Mouse (Mus musculus) gastrocnemius, postnatal 36 days (tissue): ENCODE results near the gene Smc5. TPM values are rescaled to one million over a fixed set of nuclear protein-coding genes. Genes with fewer than 3 reads are reported as not detected.
A peak's percentile ranks its signal among the peaks of the same experiment; 100 is the strongest.

ENCODE experiments used
- DNase-seq, 2 experiments: peaks; one replicate each; pipeline ENCODE4 v3.0.0; 2022
- intact Hi-C: fragments of 180-260 bp; cut with DNase I; formaldehyde crosslinking; loops from one replicate; pipeline ENCODE4 v1.15.1; 2025
- long read RNA-seq, 2 experiments: library from polyadenylated mRNA; stranded (forward); transcript quantifications; one replicate each; pipeline ENCODE4 v2.0.0; 2021
- total RNA-seq, 2 experiments: library from RNA; stranded (reverse); gene quantifications; 2 replicates each; pipeline ENCODE4 v1.2.3; 2021

Smc5 gene
- total RNA-seq: 10 to 100 TPM; 13.4 to 14.0 TPM
- long read RNA-seq, experiment 1, full-length matches to known transcripts: 3 of 27 reads
- long read RNA-seq, experiment 1, partial matches to known transcripts: 18 of 27 reads
- long read RNA-seq, experiment 1, other reads (novel, unspliced or antisense): 6 of 27 reads
- long read RNA-seq, experiment 2, full-length matches to known transcripts: 4 of 14 reads
- long read RNA-seq, experiment 2, partial matches to known transcripts: 9 of 14 reads
- long read RNA-seq, experiment 2, other reads (novel, unspliced or antisense): 1 of 14 reads

DNA sequence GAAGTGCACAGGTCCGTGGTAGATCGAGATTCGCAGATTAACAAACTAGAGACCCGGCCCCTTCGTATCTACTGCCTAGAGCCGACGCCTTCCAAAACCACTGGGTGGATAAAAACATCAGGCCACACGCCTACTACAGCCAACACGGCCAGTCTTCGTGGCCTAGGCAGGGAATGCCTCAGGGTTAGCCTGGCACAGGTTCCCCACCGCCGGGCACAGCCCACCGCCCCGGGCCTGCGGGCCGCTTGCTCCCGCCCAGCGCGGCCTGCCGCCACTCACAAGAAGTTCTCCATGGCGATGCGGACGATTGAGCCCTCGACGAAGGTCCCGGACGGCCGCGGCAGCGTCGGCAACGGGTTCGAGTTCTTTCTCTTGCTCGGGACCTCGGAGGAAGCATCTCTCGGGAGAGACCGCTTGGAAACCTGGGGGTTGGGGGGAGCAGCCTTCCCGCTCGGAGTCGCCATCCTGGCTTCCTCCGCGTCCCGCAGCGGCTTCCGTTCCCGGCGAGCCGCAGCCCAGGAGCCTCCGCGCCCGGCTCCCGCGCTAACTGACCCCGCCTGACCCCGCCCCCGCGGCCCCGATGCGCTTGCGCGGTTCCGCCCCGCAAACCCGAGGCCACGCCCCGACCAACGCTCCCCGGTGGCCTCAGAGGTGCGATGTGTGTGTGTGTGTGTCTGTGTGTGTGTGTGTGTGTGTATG, at the start of gene Smc5:
Gene Smc5 (minus strand): TSS at position 543 of the 699 bp plus-strand sequence.
- intact Hi-C loops: no loop called here
- DNase-seq: peak; percentile 88 to 91

DNA sequence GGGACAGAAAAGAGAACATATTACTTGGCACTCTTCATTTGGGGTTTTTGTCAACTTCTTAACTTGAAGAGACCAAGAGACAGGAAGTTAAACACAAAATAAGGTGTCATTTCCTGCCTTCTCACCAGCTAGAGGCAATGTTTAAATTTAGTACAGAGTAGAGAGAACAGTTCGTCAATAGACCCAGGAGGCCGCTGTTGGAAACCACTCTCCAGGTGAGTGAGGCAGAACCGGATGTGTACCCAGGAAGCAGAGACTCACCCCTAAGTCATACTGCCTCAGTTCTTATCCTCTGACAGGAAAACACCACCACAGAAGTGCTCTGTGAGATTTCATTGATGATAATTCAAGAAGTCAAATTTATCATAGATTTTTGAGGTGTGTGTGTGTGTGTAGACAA, 49.4 kb upstream of the Smc5 start:
- DNase-seq: no peak
- intact Hi-C loops: no loop called here

DNA sequence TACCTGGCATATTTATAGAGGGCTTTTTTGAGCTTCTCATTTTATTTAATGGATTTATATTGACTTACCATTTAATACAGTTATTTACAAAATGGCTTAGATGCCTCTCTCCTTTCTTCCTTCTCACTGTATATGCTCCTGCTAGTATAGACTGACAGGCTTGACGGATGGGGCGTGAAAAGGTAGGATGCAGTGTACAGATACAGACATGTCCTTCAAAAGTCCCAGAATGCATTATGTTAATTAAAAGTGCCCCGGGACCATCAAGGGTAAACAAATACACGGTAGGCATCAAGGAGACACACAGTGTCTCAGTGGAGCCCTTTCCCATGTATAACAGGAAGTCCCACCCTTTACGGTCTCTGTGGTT, 44.3 kb upstream of the Smc5 start:
- no peak for DNase-seq
- intact Hi-C loops: no loop called here

DNA sequence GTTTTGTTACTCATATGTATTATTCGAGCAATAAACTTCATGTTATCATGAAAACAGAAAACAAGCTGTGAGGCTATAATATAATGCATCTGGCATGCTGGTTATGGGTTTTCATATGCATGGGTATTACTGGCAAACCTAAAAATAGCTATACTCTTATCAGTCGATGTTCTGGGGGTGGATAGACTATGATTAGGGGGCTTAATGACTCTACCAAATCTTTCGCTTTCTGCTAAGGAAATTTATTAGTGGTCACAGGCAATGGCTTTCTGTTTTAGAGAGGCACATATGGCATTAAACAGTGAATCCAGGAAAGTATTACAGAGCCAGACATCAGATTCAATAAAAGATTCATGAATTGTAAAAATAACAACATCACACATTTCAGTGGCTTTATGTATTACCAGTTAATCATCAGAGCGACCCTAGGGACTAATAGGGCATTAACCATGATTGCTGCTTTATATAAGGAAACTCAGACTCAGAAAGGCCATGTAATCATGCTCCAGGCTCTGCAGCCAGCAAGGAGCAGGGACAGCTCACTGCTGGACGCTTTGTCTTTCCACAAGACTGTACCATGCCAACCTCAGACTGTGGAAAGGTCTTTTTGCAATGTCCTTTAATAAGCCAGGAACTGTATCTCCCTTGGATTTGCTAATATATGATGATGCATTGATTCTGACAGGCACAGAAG, 43.7 kb upstream of the Smc5 start:
- intact Hi-C loops: no loop called here
- DNase-seq: no peak

DNA sequence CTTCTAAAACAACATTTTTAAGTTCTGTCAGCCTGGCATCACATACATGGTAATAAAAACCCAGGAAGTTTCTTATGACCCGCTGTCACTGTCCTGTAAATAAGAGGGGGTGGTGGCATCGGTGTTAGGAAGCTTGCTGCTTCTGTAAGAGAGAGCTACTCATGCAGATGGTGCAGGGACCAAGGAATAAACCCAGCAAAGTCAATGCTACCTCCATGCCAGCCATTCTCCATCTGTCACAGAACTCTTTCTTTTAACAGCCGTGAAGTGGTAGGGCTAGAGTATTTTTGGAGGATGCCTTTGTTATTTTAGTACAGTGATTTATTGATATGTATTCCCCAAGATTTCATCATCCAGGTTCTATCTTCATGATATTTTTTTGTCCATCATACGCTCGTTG, 43.2 kb upstream of the Smc5 start:
- intact Hi-C loops: no loop called here
- DNase-seq: no peak

DNA sequence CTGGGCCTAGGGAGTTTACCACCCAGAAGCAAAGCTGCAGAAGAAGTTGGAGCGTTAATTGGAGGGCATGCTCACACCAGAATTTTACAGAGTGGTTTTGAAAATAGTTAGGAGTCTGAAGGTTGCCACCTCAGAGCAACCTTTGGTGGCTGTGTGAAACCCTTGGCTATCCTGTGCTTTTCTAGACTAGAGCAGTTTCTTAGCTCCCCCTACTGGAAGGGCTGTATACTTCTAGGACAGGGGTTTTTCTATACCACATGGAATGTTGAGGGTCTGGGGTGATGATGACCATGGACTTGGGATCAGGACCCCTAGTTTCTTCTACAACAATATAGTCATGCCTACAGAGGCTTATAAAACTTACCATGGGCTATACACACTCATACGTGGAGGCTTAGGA, 36.3 kb upstream of the Smc5 start:
- intact Hi-C loops: loop anchor here (10.0 kb wide), 1 partner anchor 395 kb away; no protein-coding TSS in a partner anchor

DNA sequence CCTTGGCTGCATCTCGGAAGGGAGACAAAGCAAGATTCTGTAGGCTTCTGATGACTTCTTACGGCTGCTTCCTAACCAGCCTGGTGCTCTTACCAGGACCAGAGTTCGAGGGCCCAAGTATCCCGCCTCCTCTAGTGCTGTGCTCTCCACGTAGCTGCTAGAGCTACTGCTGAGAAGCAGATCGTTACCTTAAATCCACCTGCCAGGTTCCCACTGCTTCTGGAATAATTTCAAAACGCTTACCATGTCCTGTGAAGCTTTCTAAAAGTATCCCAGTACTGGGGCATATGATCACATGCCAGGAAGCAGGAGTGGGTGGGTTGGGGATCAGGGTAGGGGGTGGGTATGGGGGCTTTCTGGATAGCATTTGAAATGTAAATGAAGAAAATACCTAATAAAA, 33.0 kb upstream of the Smc5 start:
- intact Hi-C loops: loop anchor here (10.0 kb wide), 1 partner anchor 392 kb away; no protein-coding TSS in a partner anchor

More for the DNA sequence above, 36.3 kb upstream of the Smc5 start:
- no peak for DNase-seq

DNA sequence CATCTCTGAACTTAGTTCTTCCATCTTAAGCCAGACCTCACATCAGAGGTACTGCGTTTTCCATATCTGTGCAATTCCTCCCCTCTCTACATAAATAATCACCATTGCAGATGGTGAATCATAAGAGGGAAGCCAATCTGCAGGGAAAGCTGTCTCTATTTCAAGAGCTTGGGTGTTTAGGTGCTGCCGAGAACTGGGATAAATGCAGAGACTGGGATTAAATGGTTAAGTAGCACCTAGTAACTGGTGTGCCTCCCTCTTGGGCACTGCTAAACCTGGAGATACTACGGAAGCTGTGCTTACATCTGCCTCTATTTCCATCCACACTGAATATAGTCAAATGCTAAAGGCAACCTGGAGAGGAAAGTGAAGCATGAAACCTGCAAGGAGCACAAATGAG, 26.3 kb upstream of the Smc5 start:
- intact Hi-C loops: loop anchor here (10.0 kb wide), 1 partner anchor 385 kb away; no protein-coding TSS in a partner anchor
- DNase-seq: no peak

More for the DNA sequence above, 33.0 kb upstream of the Smc5 start:
- DNase-seq: no peak

DNA sequence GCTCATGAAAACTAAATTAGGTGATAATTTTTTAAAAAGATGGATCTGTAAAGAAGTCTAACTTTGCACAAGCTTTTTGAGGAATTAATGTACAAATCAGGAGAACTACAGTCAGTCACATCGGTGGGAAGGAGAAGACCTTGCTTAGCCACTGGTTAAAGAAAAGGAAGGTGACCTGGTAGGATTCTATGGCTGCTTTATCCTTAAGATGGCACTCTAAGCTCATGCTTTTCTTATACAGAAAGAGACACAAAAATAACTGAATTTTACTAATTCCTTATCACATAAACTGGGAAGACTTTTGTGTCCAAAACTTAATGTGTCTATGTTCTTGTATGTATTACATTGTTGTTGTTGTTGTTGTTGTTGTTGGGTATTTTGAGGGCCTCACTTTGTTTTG, 25.2 kb upstream of the Smc5 start:
- intact Hi-C loops: no loop called here
- DNase-seq: no peak

DNA sequence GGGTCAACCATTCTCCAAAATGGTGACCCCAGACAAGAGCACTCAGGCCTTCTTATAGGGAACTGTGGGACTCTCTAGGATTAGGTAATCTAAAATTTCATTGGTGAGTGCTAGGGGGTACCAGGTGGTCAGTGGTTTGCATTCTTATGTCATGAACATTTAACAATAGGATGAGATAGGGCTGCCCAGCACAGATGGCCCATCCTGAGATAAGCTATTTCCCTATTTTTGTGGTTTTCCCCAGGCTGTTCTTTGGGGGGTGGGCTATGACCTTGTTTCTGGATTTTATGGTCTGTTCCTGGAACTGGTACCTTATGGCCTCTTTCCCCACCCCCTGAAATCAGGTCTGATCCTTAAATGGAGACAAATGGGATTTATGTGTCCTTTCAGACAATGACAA, 23.5 kb upstream of the Smc5 start:
- intact Hi-C loops: no loop called here
- no peak for DNase-seq

DNA sequence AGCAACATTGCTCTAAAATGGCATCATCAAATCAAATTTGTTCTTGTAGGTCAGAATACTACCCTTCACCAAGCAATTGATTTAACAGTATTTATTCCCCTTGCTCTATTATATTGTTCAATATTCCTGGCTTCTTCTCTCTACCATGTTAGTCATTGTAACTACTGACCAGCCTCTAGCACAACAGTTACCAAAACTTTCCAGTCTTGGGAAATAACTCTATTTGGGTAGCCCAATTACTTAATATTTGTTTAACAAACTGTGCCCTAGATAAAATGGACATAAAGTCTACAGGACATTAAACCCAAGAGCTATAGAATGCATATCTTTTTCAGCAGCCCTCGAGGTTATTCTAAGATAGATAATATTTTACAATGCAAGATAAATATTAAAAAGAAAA, 15.6 kb upstream of the Smc5 start:
- intact Hi-C loops: no loop called here
- no peak for DNase-seq

DNA sequence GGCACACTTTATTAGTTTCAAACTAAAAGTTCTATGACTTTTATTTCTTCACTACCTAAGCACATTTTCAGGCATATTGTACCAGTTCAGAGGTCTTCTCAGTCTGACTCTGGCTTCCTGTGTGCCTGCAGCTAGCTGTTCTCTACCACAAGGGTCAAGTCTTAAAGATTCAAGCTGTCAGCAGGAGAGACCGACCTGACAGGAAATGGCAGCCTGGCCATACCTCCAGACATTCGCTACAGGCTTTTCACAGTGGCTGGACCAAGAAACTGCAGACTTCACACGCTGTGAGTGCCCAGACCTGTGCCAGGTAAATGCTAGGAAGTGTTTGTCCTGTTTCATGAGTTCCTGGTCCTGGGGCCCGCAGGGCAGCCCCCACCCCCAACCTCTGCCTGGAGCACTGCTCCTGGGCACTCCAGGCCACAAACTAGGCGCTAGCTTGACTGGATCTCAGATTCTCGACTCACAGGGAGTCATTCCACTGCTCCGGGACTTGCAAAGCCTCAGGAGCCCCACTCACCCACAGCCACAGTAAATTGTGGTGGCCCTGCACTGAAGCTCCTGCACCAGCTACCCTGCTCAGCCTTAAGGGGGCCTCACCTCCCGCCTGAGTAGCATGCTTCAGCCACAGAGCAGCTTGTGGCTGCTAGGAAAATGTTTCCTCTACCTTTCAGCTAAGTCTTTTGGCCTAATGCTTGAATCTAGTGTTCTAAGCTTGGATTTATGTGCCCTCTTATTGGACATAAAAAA, 8.4 kb upstream of the Smc5 start:
- intact Hi-C loops: no loop called here

DNA sequence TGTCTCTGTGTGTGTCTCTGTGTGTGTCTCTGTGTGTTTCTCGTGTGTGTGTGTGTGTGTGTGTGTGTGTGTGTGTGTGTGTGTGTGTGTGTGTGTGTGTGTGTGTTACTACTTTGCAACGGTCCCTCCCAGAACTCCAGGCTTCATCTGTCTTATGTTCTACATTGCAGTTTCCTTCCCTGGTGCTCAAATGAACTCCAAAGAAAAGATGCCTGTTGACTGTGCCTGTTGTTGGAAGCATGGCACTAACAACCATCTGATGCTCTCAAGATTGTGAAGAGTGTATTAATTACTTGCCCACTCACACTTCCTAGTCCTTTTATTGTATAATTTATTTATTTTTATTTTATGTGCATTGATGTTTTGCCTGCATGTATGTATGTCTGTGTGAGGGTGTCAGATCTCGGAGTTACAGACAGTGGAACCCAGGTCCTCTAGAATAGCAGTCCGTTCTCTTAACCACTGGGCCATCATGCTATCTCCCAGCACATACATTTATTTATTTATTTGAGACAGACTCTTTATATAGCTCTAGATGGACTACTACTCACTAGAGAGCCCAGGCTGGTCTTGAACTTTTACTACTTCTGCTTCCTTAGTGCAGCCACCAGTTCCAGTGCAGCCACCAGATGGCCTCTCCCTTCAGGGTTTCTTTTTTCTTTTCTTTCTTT, 492 bp upstream of the Smc5 start:
- intact Hi-C loops: no loop called here

More for the DNA sequence above, 8.4 kb upstream of the Smc5 start:
- DNase-seq: no peak

DNA sequence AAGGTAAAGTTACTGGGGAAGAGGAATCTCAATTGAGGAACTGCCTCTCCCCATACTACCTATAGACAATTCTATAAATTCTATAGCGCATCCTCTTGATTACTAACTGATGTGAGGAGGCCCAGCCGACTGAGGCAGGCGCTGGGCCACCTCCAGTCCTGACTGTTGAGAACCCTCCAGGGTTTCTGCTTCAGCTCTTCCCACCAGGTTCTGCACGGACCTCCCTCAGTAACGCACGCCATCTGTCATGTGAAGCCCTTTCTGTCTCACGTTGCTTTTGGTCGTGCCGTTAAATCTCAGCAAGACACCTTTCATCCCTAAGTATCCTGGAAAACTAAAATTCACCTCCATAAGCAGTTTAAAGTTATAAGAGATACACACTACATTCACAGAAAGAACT, 16.9 kb downstream of the Smc5 start:
- no peak for DNase-seq
- intact Hi-C loops: no loop called here

More for the DNA sequence above, 492 bp upstream of the Smc5 start:
- no peak for DNase-seq

DNA sequence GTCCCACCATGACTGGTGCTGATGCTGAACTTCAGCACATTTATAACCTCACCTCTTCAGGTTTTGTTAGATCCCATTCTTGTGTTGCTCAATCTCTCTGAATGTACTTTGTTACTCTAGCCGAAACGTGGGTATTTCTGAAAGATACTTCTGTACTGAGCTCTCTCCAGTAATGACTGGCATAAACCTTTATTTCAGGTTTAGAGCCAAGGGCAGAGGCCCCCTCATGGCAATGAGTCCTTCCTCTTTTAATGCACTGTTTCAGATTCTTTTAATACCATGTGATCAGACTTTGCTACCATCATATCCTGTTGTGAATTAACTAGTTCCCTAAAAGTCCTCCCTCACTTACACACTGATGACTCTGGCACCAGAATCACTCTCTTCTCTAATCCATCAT, 27.2 kb downstream of the Smc5 start:
- DNase-seq: no peak
- intact Hi-C loops: no loop called here

DNA sequence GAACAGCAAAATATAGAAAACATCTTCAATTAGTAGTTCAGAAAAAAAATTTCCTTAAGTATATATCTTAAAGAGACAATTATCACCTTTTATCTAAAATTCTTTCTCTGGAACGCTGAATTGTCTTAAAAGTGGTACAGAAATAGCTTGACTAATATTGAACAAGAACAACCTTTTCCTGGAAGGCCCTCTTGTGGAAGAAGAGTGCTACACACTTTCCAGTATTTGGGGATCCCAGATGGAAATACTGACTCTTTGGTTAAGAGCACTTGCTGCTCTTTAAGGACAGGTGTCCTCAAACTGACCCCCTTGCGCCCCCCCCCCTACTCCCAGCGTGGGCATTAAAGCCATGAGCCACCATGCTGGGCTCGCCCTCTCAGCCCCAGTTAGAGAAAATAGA, 48.6 kb downstream of the Smc5 start:
- DNase-seq: no peak
- intact Hi-C loops: loop anchor here (1.0 to 5.0 kb wide), 2 partner anchors 218 to 309 kb away; no protein-coding TSS in a partner anchor

DNA sequence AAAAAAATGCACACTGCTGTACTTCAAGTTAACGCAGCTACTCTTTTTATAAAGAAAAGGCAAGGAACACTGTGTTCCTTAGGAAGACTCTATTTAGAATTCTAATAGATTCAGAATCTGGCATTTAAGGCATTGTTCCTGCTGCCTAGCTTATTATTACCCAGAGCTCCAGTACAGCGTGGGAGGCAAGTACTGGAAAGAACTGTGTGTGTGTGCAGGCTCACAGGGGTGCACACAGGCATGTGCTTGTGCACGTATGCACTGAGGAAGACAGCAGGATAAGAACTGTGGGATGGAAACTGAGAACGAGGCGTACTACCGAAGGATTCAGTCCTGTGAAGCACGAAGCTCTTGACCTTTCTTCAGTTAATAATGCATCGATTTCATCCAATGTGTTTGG, 59.4 kb downstream of the Smc5 start:
- intact Hi-C loops: no loop called here
- no peak for DNase-seq

DNA sequence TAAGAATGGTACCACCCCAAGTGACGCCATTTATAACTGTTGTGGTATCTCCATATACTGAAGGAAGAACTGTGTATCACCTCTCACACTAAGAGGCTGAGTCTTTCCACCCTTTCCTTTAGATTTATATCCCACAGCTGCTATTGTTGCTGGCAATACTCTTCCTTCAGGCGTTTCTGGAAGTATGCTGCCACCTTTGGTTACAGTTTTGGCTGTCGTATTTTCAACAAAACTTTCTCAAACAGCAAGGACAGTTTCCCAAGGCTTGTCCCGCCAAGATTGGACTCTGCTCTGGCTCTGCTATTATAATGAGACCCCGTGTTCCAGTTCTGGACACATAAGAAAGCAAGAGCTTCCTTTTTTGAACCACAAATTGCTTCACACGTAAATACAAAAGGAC, 62.4 kb downstream of the Smc5 start:
- intact Hi-C loops: no loop called here
- no peak for DNase-seq

DNA sequence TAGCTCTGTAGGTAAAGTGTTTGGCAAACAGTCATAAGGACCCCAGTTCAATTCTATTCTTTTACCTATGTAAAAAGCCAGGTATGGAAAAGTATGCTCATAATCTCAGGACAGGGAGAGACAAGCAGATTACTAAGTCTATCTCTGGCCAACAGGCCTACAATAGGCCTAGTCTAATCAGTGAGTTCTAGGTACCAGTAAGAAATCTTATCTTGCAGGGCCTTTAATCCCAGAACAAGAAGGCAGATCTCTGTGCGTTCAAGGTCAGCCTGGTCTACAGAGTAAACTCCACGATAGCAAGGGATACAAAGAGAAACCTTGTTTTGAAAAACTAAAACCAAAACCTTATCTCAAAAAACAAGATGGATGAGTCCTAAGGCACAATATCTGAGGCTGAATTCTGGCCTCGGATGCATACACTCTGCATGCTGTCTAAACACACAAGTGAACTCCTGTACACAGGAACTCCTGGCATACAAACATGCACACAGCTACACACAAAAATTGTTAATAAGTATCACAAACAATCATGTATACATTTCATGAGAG, 70.1 kb downstream of the Smc5 start:
- intact Hi-C loops: no loop called here
- no peak for DNase-seq

DNA sequence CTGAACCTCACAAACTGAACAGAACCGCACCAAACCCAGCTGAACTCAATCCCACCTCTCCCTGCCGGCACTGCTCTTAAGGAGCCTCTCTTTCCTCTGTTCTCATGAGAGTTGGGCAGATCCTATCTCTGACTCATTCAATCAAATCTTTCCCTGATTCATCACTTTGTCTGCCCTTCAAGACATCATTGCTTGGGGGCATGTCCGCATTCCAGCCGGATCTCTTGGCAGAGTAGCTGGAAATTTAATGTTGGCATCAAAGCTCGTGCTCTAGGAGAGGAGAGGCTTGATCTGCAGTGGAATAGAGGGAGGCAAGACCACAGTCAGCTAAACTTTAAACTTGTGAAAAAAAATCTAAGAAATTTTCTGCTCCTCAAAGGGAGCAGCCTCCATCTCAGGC, 71.6 kb downstream of the Smc5 start:
- intact Hi-C loops: no loop called here
- DNase-seq: no peak
